Mouse (Mus musculus) CH12.LX (cell line): ENCODE data around the gene Fbxo42. TPM values are rescaled to one million over a fixed set of nuclear protein-coding genes. Genes with fewer than 3 reads are reported as not detected.

Source experiments
- DNase-seq: peaks from one replicate; pipeline ENCODE4 v3.0.0-alpha.2; 2013; ENCODE audit errors: extremely low read depth
- H3K27ac ChIP-seq: 2 replicates; pipeline ENCODE4 v1.5.1; 2012; ENCODE audit warnings: low read depth, mild to moderate bottlenecking, control low read depth, moderate library complexity; ENCODE audit not compliant: insufficient read depth
- H3K27me3 ChIP-seq: replicated peaks from 2 replicates; pipeline ENCODE3; 2012; ENCODE audit warnings: inconsistent platforms
- H3K36me3 ChIP-seq, 2 experiments: replicated peaks in 1 of 2; 2 replicates each; pipeline versions ENCODE3 to v1.6.1; 2012; ENCODE audit warnings: inconsistent platforms in 1 of 2, low read length in 1 of 2, mild to moderate bottlenecking in 1 of 2, mixed read lengths in 1 of 2, moderate library complexity in 1 of 2; ENCODE audit not compliant: control insufficient read depth in 1 of 2, insufficient read depth in 1 of 2
- H3K4me1 ChIP-seq, 2 experiments: 2 replicates each; pipeline ENCODE4 v1.6.1; 2012; ENCODE audit warnings: inconsistent platforms in 1 of 2, moderate library complexity in 1 of 2; ENCODE audit not compliant: insufficient read depth in 2 of 2, control insufficient read depth in 1 of 2
- H3K4me2 ChIP-seq: 2 replicates; pipeline ENCODE4 v1.6.1; 2012; ENCODE audit warnings: low read depth, mild to moderate bottlenecking, control low read depth; ENCODE audit not compliant: poor library complexity, insufficient read depth, severe bottlenecking
- H3K4me3 ChIP-seq, 3 experiments: fragments of 150-350 bp in 1 of 3; sonication (generic) in 1 of 3; replicated peaks in 1 of 3; 2 replicates each; pipeline versions ENCODE3 to v1.5.1; 2011 to 2012; ENCODE audit warnings: low read depth in 2 of 3, low read length in 2 of 3, mild to moderate bottlenecking in 2 of 3, moderate library complexity in 2 of 3, control low read depth in 1 of 3, improper control_type of control experiment in 1 of 3, inconsistent platforms in 1 of 3, mixed read lengths in 1 of 3; ENCODE audit not compliant: poor library complexity in 1 of 3
- H3K79me2 ChIP-seq: replicated peaks from 2 replicates; pipeline ENCODE4 v1.6.1; 2012; ENCODE audit warnings: mild to moderate bottlenecking, moderate library complexity; ENCODE audit not compliant: control insufficient read depth, poor library complexity, insufficient read depth, severe bottlenecking; ENCODE audit errors: extremely low read depth
- H3K9ac ChIP-seq: 2 replicates; pipeline ENCODE4 v1.6.1; 2012; ENCODE audit warnings: low read depth, mild to moderate bottlenecking, control low read depth, moderate library complexity; ENCODE audit not compliant: insufficient read depth
- H3K9me3 ChIP-seq: replicated peaks from 2 replicates; pipeline ENCODE3; 2012; ENCODE audit warnings: low read length, inconsistent platforms, mixed read lengths
- CHD2 ChIP-seq: IDR thresholded peaks from 2 replicates; pipeline ENCODE4 v1.6.1; 2011; ENCODE audit warnings: low read length, improper control_type of control experiment
- CTCF ChIP-seq, 2 experiments: IDR thresholded peaks in 1 of 2; conservative IDR thresholded peaks in 1 of 2; 2 replicates each; pipeline ENCODE4 v1.5.1; 2011 to 2012; ENCODE audit warnings: low read depth in 2 of 2, low read length in 2 of 2, improper control_type of control experiment in 1 of 2, inconsistent platforms in 1 of 2, mild to moderate bottlenecking in 1 of 2, moderate library complexity in 1 of 2
- E2F4 ChIP-seq: IDR thresholded peaks from 2 replicates; pipeline ENCODE4 v1.6.1; 2011; ENCODE audit warnings: low read depth, low read length, improper control_type of control experiment; ENCODE audit not compliant: insufficient replicate concordance
- ELF1 ChIP-seq: IDR thresholded peaks from 2 replicates; pipeline ENCODE4 v1.6.1; 2014; ENCODE audit warnings: low read depth, mild to moderate bottlenecking, inconsistent platforms, low read length, improper control_type of control experiment
- ETS1 ChIP-seq: conservative IDR thresholded peaks from 2 replicates; pipeline ENCODE4 v1.6.1; 2012; ENCODE audit warnings: low read depth, mild to moderate bottlenecking, inconsistent platforms, low read length, improper control_type of control experiment, moderate library complexity
- HCFC1 ChIP-seq: IDR thresholded peaks from 2 replicates; pipeline ENCODE4 v1.6.1; 2012; ENCODE audit warnings: low read depth, mild to moderate bottlenecking, inconsistent platforms, low read length, improper control_type of control experiment
- IRF4 ChIP-seq: IDR thresholded peaks from 2 replicates; pipeline ENCODE4 v1.6.1; 2014; ENCODE audit warnings: low read depth, mild to moderate bottlenecking, inconsistent platforms, low read length, improper control_type of control experiment
- JUND ChIP-seq: conservative IDR thresholded peaks from 2 replicates; pipeline ENCODE4 v1.6.1; 2011; ENCODE audit warnings: low read depth, low read length, improper control_type of control experiment
- KAT2A ChIP-seq: IDR thresholded peaks from 2 replicates; pipeline ENCODE4 v1.6.1; 2012; ENCODE audit warnings: low read length, improper control_type of control experiment, inconsistent platforms; ENCODE audit not compliant: insufficient replicate concordance
- MAX ChIP-seq: IDR thresholded peaks from 2 replicates; pipeline ENCODE4 v1.6.1; 2011; ENCODE audit warnings: low read length, improper control_type of control experiment
- MEF2A ChIP-seq: IDR thresholded peaks from 2 replicates; pipeline ENCODE4 v1.6.1; 2014; ENCODE audit warnings: low read depth, mild to moderate bottlenecking, inconsistent platforms, low read length, improper control_type of control experiment, borderline replicate concordance
- MYC ChIP-seq: IDR thresholded peaks from 2 replicates; pipeline ENCODE4 v1.6.1; 2011; ENCODE audit warnings: low read depth, mild to moderate bottlenecking, improper control_type of control experiment, low read length
- NELFE ChIP-seq: IDR thresholded peaks from 2 replicates; pipeline ENCODE4 v1.6.1; 2011; ENCODE audit warnings: low read depth, low read length, improper control_type of control experiment
- PAX5 ChIP-seq: IDR thresholded peaks from 2 replicates; pipeline ENCODE4 v1.6.1; 2012; ENCODE audit warnings: low read length, inconsistent platforms, mixed read lengths
- POLR2A ChIP-seq: IDR thresholded peaks from 2 replicates; pipeline ENCODE4 v1.6.1; 2011; ENCODE audit warnings: low read depth, mild to moderate bottlenecking, improper control_type of control experiment, low read length
- POLR2AphosphoS2 ChIP-seq: IDR thresholded peaks from 2 replicates; pipeline ENCODE4 v1.6.1; 2011; ENCODE audit warnings: low read depth, low read length, improper control_type of control experiment
- RAD21 ChIP-seq: IDR thresholded peaks from 2 replicates; pipeline ENCODE4 v1.6.1; 2011; ENCODE audit warnings: low read depth, mild to moderate bottlenecking, low read length, improper control_type of control experiment, moderate library complexity
- SMC3 ChIP-seq: IDR thresholded peaks from 2 replicates; pipeline ENCODE4 v1.6.1; 2011; ENCODE audit warnings: low read depth, low read length, improper control_type of control experiment
- TBP ChIP-seq: conservative IDR thresholded peaks from 2 replicates; pipeline ENCODE4 v1.6.1; 2011; ENCODE audit warnings: low read depth, low read length, improper control_type of control experiment
- TCF12 ChIP-seq: IDR thresholded peaks from 2 replicates; pipeline ENCODE4 v1.6.1; 2014; ENCODE audit warnings: low read depth, mild to moderate bottlenecking, inconsistent platforms, low read length, improper control_type of control experiment
- UBTF ChIP-seq: IDR thresholded peaks from 2 replicates; pipeline ENCODE4 v1.6.1; 2012; ENCODE audit warnings: low read depth, mild to moderate bottlenecking, inconsistent platforms, low read length, improper control_type of control experiment, moderate library complexity
- USF1 ChIP-seq: IDR thresholded peaks from 2 replicates; pipeline ENCODE4 v1.6.1; 2014; ENCODE audit warnings: low read depth, mild to moderate bottlenecking, inconsistent platforms, low read length, improper control_type of control experiment
- USF2 ChIP-seq: conservative IDR thresholded peaks from 2 replicates; pipeline ENCODE4 v1.6.1; 2011; ENCODE audit warnings: low read depth, low read length, improper control_type of control experiment
- ZC3H11A ChIP-seq: IDR thresholded peaks from 2 replicates; pipeline ENCODE4 v1.6.1; 2012; ENCODE audit warnings: low read depth, mild to moderate bottlenecking, inconsistent platforms, low read length, improper control_type of control experiment
- ZMIZ1 ChIP-seq: IDR thresholded peaks from 2 replicates; pipeline ENCODE4 v1.6.1; 2012; ENCODE audit warnings: low read depth, mild to moderate bottlenecking, inconsistent platforms, low read length, improper control_type of control experiment
- ZNF384 ChIP-seq: IDR thresholded peaks from 2 replicates; pipeline ENCODE4 v1.6.1; 2012; ENCODE audit warnings: low read depth, low read length, improper control_type of control experiment, inconsistent platforms
- dilution Hi-C: fragments of 300-500 bp; cut with MboI; formaldehyde crosslinking; loops from 2 replicates; pipeline ENCODE4 v1.14.3; 2020; ENCODE audit warnings: low sequenced_read_pairs; ENCODE audit not compliant: extremely low pct_unique_long_range_greater_than_20kb, extremely low pct_ligation_motif_present
- in situ Hi-C: fragments of 300-500 bp; cut with MboI; formaldehyde crosslinking; loops from 3 replicates; pipeline ENCODE4 v1.14.3; 2019; ENCODE audit warnings: low sequenced_read_pairs, low pct_ligation_motif_present, low pct_unique_long_range_greater_than_20kb, mixed read lengths
- polyA plus RNA-seq: library from polyadenylated mRNA; unstranded; fragments of >175 nt; gene quantifications from 2 replicates; pipeline ENCODE4 v1.2.1, GENCODE M21; 2012; ENCODE audit warnings: low read depth; ENCODE audit not compliant: insufficient read length
- total RNA-seq, 2 experiments: library from RNA; depleted of rRNA; stranded (reverse); fragments of 300-350 nt in 1 of 2; fragments of >200 nt in 1 of 2; gene quantifications; 2 replicates each; pipeline ENCODE4 v1.2.3; 2012 to 2014

Fbxo42 gene
- total and polyA plus RNA-seq, 3 experiments, result 9.8 to 16.5 (median 14.4) TPM

GRCm38 (mm10) chr4:141160193-141160592, 12.5 kb downstream of the Fbxo42 start:
- no peak for DNase-seq
- in situ Hi-C loops (no loop called here), dilution Hi-C loops (no loop called here)
- no peak overlapping the region for H3K27ac ChIP-seq
- H3K79me2 ChIP-seq, result peaks cover 82% of the 10 kb centered on the region
- TF ChIP-seq MEF2A, result no peak
- no peak for TF ChIP-seq ELF1
- TF ChIP-seq RAD21, result no peak
- TF ChIP-seq USF1, result no peak
- TF ChIP-seq ZC3H11A, result no peak
- TF ChIP-seq NELFE, result no peak
- TF ChIP-seq USF2, result no peak
- TF ChIP-seq HCFC1, result no peak
- no peak overlapping the region for H3K4me3 ChIP-seq
- no peak overlapping the region for H3K4me2 ChIP-seq
- H3K9me3 ChIP-seq, result no peaks in the 10 kb centered on the region
- H3K36me3 ChIP-seq, result peaks cover 0 to 44% of the 10 kb centered on the region in 2 experiments
- H3K4me1 ChIP-seq, result peaks cover 16 to 76% of the 10 kb centered on the region in 2 experiments
- H3K9ac ChIP-seq, result no peak overlapping the region
- no peaks in the 10 kb centered on the region for H3K27me3 ChIP-seq

GRCm38 (mm10) chr4:141161699-141162208, 14.0 kb downstream of the Fbxo42 start:
- Histone ChIP-seq H3K9ac (no peak overlapping the region), H3K36me3 (peaks cover 0 to 45% of the 10 kb centered on the region in 2 experiments), H3K79me2 (peaks cover 78% of the 10 kb centered on the region), H3K27me3 (no peaks in the 10 kb centered on the region), H3K27ac (no peak overlapping the region), H3K9me3 (no peaks in the 10 kb centered on the region), H3K4me3 (no peak overlapping the region), H3K4me1 (peaks cover 16 to 71% of the 10 kb centered on the region in 2 experiments), H3K4me2 (no peak overlapping the region)
- no peak for DNase-seq
- in situ Hi-C loops (no loop called here), dilution Hi-C loops (no loop called here)
- TF ChIP-seq TBP (no peak), USF2 (no peak), ZC3H11A (no peak), IRF4 (no peak), SMC3 (no peak), POLR2AphosphoS2 (no peak), PAX5 (no peak), KAT2A (no peak), POLR2A (no peak), CTCF (conservative IDR thresholded peaks at IDR 0.05 in 1 of 2, IDR thresholded peaks at IDR 0.05 in 1 of 2; ENCODE audit: low read depth in 2 of 2, low read length in 2 of 2) (no peak), CHD2 (no peak), MYC (no peak), JUND (no peak), TCF12 (no peak), MAX (no peak), E2F4 (no peak), UBTF (no peak), ZMIZ1 (no peak), ETS1 (no peak), ZNF384 (no peak)
